Mouse (Mus musculus) CH12.LX (cell line): ENCODE results near the gene Tmem126a. TPM values are rescaled to one million over a fixed set of nuclear protein-coding genes. Genes with fewer than 3 reads are reported as not detected.

Experiments
- DNase-seq: peaks from one replicate; pipeline ENCODE4 v3.0.0-alpha.2; 2013; ENCODE audit errors: extremely low read depth
- H3K27ac ChIP-seq: 2 replicates; pipeline ENCODE4 v1.5.1; 2012; ENCODE audit warnings: low read depth, mild to moderate bottlenecking, control low read depth, moderate library complexity; ENCODE audit not compliant: insufficient read depth
- H3K27me3 ChIP-seq: replicated peaks from 2 replicates; pipeline ENCODE3; 2012; ENCODE audit warnings: inconsistent platforms
- H3K36me3 ChIP-seq, 2 experiments: replicated peaks in 1 of 2; 2 replicates each; pipeline versions ENCODE3 to v1.6.1; 2012; ENCODE audit warnings: inconsistent platforms in 1 of 2, low read length in 1 of 2, mild to moderate bottlenecking in 1 of 2, mixed read lengths in 1 of 2, moderate library complexity in 1 of 2; ENCODE audit not compliant: control insufficient read depth in 1 of 2, insufficient read depth in 1 of 2
- H3K4me1 ChIP-seq, 2 experiments: 2 replicates each; pipeline ENCODE4 v1.6.1; 2012; ENCODE audit warnings: inconsistent platforms in 1 of 2, moderate library complexity in 1 of 2; ENCODE audit not compliant: insufficient read depth in 2 of 2, control insufficient read depth in 1 of 2
- H3K4me2 ChIP-seq: 2 replicates; pipeline ENCODE4 v1.6.1; 2012; ENCODE audit warnings: low read depth, mild to moderate bottlenecking, control low read depth; ENCODE audit not compliant: poor library complexity, insufficient read depth, severe bottlenecking
- H3K4me3 ChIP-seq, 3 experiments: fragments of 150-350 bp in 1 of 3; sonication (generic) in 1 of 3; replicated peaks in 1 of 3; 2 replicates each; pipeline versions ENCODE3 to v1.5.1; 2011 to 2012; ENCODE audit warnings: low read depth in 2 of 3, low read length in 2 of 3, mild to moderate bottlenecking in 2 of 3, moderate library complexity in 2 of 3, control low read depth in 1 of 3, improper control_type of control experiment in 1 of 3, inconsistent platforms in 1 of 3, mixed read lengths in 1 of 3; ENCODE audit not compliant: poor library complexity in 1 of 3
- H3K79me2 ChIP-seq: replicated peaks from 2 replicates; pipeline ENCODE4 v1.6.1; 2012; ENCODE audit warnings: mild to moderate bottlenecking, moderate library complexity; ENCODE audit not compliant: control insufficient read depth, poor library complexity, insufficient read depth, severe bottlenecking; ENCODE audit errors: extremely low read depth
- H3K9ac ChIP-seq: 2 replicates; pipeline ENCODE4 v1.6.1; 2012; ENCODE audit warnings: low read depth, mild to moderate bottlenecking, control low read depth, moderate library complexity; ENCODE audit not compliant: insufficient read depth
- H3K9me3 ChIP-seq: replicated peaks from 2 replicates; pipeline ENCODE3; 2012; ENCODE audit warnings: low read length, inconsistent platforms, mixed read lengths
- CHD1 ChIP-seq: IDR thresholded peaks from 2 replicates; pipeline ENCODE4 v1.6.1; 2012; ENCODE audit warnings: low read depth, low read length, improper control_type of control experiment, inconsistent platforms
- CHD2 ChIP-seq: IDR thresholded peaks from 2 replicates; pipeline ENCODE4 v1.6.1; 2011; ENCODE audit warnings: low read length, improper control_type of control experiment
- CTCF ChIP-seq, 2 experiments: IDR thresholded peaks in 1 of 2; conservative IDR thresholded peaks in 1 of 2; 2 replicates each; pipeline ENCODE4 v1.5.1; 2011 to 2012; ENCODE audit warnings: low read depth in 2 of 2, low read length in 2 of 2, improper control_type of control experiment in 1 of 2, inconsistent platforms in 1 of 2, mild to moderate bottlenecking in 1 of 2, moderate library complexity in 1 of 2
- E2F4 ChIP-seq: IDR thresholded peaks from 2 replicates; pipeline ENCODE4 v1.6.1; 2011; ENCODE audit warnings: low read depth, low read length, improper control_type of control experiment; ENCODE audit not compliant: insufficient replicate concordance
- GABPA ChIP-seq: IDR thresholded peaks from 2 replicates; pipeline ENCODE4 v1.6.1; 2012; ENCODE audit warnings: low read depth, low read length, improper control_type of control experiment, inconsistent platforms; ENCODE audit not compliant: insufficient replicate concordance
- HCFC1 ChIP-seq: IDR thresholded peaks from 2 replicates; pipeline ENCODE4 v1.6.1; 2012; ENCODE audit warnings: low read depth, mild to moderate bottlenecking, inconsistent platforms, low read length, improper control_type of control experiment
- MAFK ChIP-seq: IDR thresholded peaks from 2 replicates; pipeline ENCODE4 v1.6.1; 2011; ENCODE audit warnings: low read length, improper control_type of control experiment; ENCODE audit not compliant: insufficient replicate concordance
- MAX ChIP-seq: IDR thresholded peaks from 2 replicates; pipeline ENCODE4 v1.6.1; 2011; ENCODE audit warnings: low read length, improper control_type of control experiment
- MEF2A ChIP-seq: IDR thresholded peaks from 2 replicates; pipeline ENCODE4 v1.6.1; 2014; ENCODE audit warnings: low read depth, mild to moderate bottlenecking, inconsistent platforms, low read length, improper control_type of control experiment, borderline replicate concordance
- MXI1 ChIP-seq: IDR thresholded peaks from 2 replicates; pipeline ENCODE4 v1.6.1; 2011; ENCODE audit warnings: mild to moderate bottlenecking, low read depth, low read length, improper control_type of control experiment
- NELFE ChIP-seq: IDR thresholded peaks from 2 replicates; pipeline ENCODE4 v1.6.1; 2011; ENCODE audit warnings: low read depth, low read length, improper control_type of control experiment
- PAX5 ChIP-seq: IDR thresholded peaks from 2 replicates; pipeline ENCODE4 v1.6.1; 2012; ENCODE audit warnings: low read length, inconsistent platforms, mixed read lengths
- POLR2A ChIP-seq: IDR thresholded peaks from 2 replicates; pipeline ENCODE4 v1.6.1; 2011; ENCODE audit warnings: low read depth, mild to moderate bottlenecking, improper control_type of control experiment, low read length
- USF1 ChIP-seq: IDR thresholded peaks from 2 replicates; pipeline ENCODE4 v1.6.1; 2014; ENCODE audit warnings: low read depth, mild to moderate bottlenecking, inconsistent platforms, low read length, improper control_type of control experiment
- USF2 ChIP-seq: conservative IDR thresholded peaks from 2 replicates; pipeline ENCODE4 v1.6.1; 2011; ENCODE audit warnings: low read depth, low read length, improper control_type of control experiment
- ZKSCAN1 ChIP-seq: IDR thresholded peaks from 2 replicates; pipeline ENCODE4 v1.6.1; 2012; ENCODE audit warnings: low read depth, inconsistent platforms, low read length, improper control_type of control experiment, borderline replicate concordance
- ZMIZ1 ChIP-seq: IDR thresholded peaks from 2 replicates; pipeline ENCODE4 v1.6.1; 2012; ENCODE audit warnings: low read depth, mild to moderate bottlenecking, inconsistent platforms, low read length, improper control_type of control experiment
- dilution Hi-C: fragments of 300-500 bp; cut with MboI; formaldehyde crosslinking; loops from 2 replicates; pipeline ENCODE4 v1.14.3; 2020; ENCODE audit warnings: low sequenced_read_pairs; ENCODE audit not compliant: extremely low pct_unique_long_range_greater_than_20kb, extremely low pct_ligation_motif_present
- in situ Hi-C: fragments of 300-500 bp; cut with MboI; formaldehyde crosslinking; loops from 3 replicates; pipeline ENCODE4 v1.14.3; 2019; ENCODE audit warnings: low sequenced_read_pairs, low pct_ligation_motif_present, low pct_unique_long_range_greater_than_20kb, mixed read lengths
- polyA plus RNA-seq: library from polyadenylated mRNA; unstranded; fragments of >175 nt; gene quantifications from 2 replicates; pipeline ENCODE4 v1.2.1, GENCODE M21; 2012; ENCODE audit warnings: low read depth; ENCODE audit not compliant: insufficient read length
- total RNA-seq, 2 experiments: library from RNA; depleted of rRNA; stranded (reverse); fragments of 300-350 nt in 1 of 2; fragments of >200 nt in 1 of 2; gene quantifications; 2 replicates each; pipeline ENCODE4 v1.2.3; 2012 to 2014

Tmem126a gene
- total and polyA plus RNA-seq, 3 experiments = 62.3 to 121 (median 65.3) TPM

DNA sequence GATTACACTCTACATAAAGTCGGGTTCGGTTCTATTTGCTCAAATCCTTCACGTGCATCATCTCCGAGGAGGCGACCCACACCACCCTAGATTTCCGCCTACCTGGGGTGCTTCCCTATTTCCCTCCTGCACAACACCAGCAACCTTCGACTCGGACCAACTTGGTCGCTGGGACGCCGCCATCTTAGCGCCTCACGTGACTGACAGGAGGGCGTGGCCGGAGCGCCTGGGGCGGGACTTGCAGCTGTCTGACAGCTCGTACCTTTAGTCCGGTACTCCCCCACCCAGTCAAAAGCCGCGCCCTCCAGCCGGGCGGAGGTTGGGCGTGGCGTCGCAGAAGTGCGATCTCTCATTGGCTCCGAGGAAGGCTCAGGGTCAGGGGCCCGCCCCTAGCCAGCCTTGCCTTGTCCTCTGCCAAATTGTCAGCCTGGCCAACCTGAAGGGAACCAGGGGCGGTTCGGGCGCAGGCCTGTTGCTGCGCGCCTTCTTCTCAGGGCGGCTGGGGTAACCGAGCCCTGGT is 18.8 kb upstream of the Tmem126a start, which contains the start of gene Tmem126b (continued):
- peak; percentile 97 for TF ChIP-seq USF1
- TF ChIP-seq CHD1 = no peak
- TF ChIP-seq MAFK = no peak
- no peak for TF ChIP-seq PAX5
- no peak for TF ChIP-seq ZKSCAN1
- peak; percentile 51; the same call in 1 of the 2 replicates for TF ChIP-seq CHD2
- TF ChIP-seq NELFE = peak; percentile 92
- TF ChIP-seq CTCF (conservative IDR thresholded peaks at IDR 0.05 in 1 of 2, IDR thresholded peaks at IDR 0.05 in 1 of 2; ENCODE audit: low read depth in 2 of 2, low read length in 2 of 2) = no peak
- TF ChIP-seq E2F4 = no peak
- peak; percentile 95 for TF ChIP-seq POLR2A
- peak; percentile 68 for TF ChIP-seq HCFC1

DNA sequence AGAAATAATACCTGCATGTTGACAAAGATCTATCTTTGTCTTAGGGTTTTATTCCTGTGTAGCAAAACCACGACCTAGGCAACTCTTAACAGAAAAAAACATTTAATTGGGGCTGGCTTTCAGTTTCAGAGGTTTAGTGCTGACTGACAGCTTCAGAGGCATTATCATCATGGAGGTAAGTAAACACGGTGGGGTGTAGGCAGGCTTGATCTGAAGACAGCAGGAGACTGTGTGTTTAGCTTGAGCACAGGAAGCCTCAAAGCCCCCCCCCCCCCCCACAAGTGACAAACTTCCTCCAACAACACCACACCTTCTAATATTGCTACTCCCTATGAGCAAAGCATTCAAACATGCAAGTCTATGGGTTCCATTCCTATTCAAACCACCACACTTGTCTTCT is 16.5 kb upstream of the Tmem126a start:
- dilution Hi-C loops = no loop called here

DNA sequence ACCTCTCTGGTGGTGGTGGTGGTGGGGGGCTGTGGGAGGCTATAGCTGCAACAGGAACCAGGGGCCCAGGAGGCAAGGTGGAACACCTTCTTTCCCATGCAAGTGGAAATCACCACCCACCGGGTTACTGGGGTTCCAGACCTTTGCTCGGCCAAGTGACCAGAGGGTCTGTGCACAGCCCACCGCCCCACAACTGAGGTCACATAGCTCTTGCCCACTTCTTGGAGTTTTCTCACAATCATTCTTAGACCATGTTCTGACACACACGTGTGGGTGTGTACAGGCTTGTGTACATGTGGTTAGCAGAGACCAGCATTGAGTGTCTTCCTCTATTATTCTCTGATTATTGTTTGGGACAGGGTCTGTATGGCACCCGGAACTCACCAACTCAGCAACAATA is 4.4 kb upstream of the Tmem126a start:
- no peaks in the 10 kb centered on the region for H3K4me1 ChIP-seq
- H3K4me2 ChIP-seq = peak overlapping the region; percentile 72
- dilution Hi-C loops = no loop called here
- no peaks in the 10 kb centered on the region for H3K9me3 ChIP-seq
- no peak for TF ChIP-seq USF2
- TF ChIP-seq ZMIZ1 = no peak
- TF ChIP-seq GABPA = no peak
- 0 out of 2 replicates have a peak, but pooled peaks have one; percentile 3 for TF ChIP-seq MXI1
- TF ChIP-seq, all 38 proteins: peak for 1
- Histone ChIP-seq H3K27me3 (no peaks in the 10 kb centered on the region), H3K9ac (peak overlapping the region; percentile 51), H3K4me3 (peak overlapping the region in 1 of 3 experiments; percentile 39), H3K79me2 (peaks cover 1% of the 10 kb centered on the region; the same call in 1 of the 2 replicates), H3K36me3 (no peaks in the 10 kb centered on the region), H3K27ac (no peak overlapping the region)
- in situ Hi-C loops = no loop called here
- no peak for DNase-seq

More for the DNA sequence above, 16.5 kb upstream of the Tmem126a start:
- Histone ChIP-seq H3K4me1 (peaks cover 3 to 22% of the 10 kb centered on the region in 2 experiments; a peak in 3 of 4 replicates), H3K27ac (no peak overlapping the region), H3K36me3 (peaks cover 10 to 31% of the 10 kb centered on the region in 2 experiments), H3K9ac (no peak overlapping the region), H3K27me3 (peaks cover 9% of the 10 kb centered on the region), H3K4me2 (peak overlapping the region; percentile 13; the same call in 1 of the 2 replicates), H3K79me2 (peaks cover 12% of the 10 kb centered on the region), H3K4me3 (no peak overlapping the region), H3K9me3 (no peaks in the 10 kb centered on the region)
- in situ Hi-C loops = no loop called here
- no peak for TF ChIP-seq CTCF (conservative IDR thresholded peaks at IDR 0.05 in 1 of 2, IDR thresholded peaks at IDR 0.05 in 1 of 2; ENCODE audit: low read depth in 2 of 2, low read length in 2 of 2)
- TF ChIP-seq HCFC1 = no peak
- TF ChIP-seq MAX = no peak
- no peak for TF ChIP-seq MEF2A
- no peak for DNase-seq
